Mouse (Mus musculus): ENCODE results near the gene Kiss1r. TPM values are rescaled to one million over a fixed set of nuclear protein-coding genes. Genes with fewer than 3 reads are reported as not detected.

The Kiss1r gene
- polyA plus RNA-seq, 1 experiment from 2014 or later: 0.35 TPM

- Histone ChIP-seq H3K36me3 (peaks cover 84% of the 10 kb centered on the region), H3K4me1 (peaks cover 10% of the 10 kb centered on the region), H3K9ac (no peak overlapping the region), H3K4me2 (no peak overlapping the region), H3K27ac (no peak overlapping the region), H3K9me3 (replicated peaks) (no peaks in the 10 kb centered on the region), H3K27me3 (replicated peaks) (no peaks in the 10 kb centered on the region), H3K4me3 (no peak overlapping the region)
- no peak for ATAC-seq
- WGBS (ENCODE audit: insufficient replicate concordance): 74% methylated on average over 2 of the region's 2 CpGs
Measured at GRCm38 (mm10) chr10:79900951-79901410, 15.8 kb upstream of the Kiss1r start.

GRCm38 (mm10) chr10:79906712-79907111 lies 10.1 kb upstream of the Kiss1r start:
- Histone ChIP-seq H3K4me3 (no peak overlapping the region), H3K9ac (no peak overlapping the region), H3K27me3 (replicated peaks) (no peaks in the 10 kb centered on the region), H3K27ac (no peak overlapping the region), H3K4me2 (no peak overlapping the region), H3K9me3 (replicated peaks) (no peaks in the 10 kb centered on the region), H3K4me1 (peaks cover 29% of the 10 kb centered on the region), H3K36me3 (peaks cover 66% of the 10 kb centered on the region)
- ATAC-seq: no peak
- WGBS (ENCODE audit: insufficient replicate concordance): 94% methylated on average over 9 of the region's 9 CpGs

DNA sequence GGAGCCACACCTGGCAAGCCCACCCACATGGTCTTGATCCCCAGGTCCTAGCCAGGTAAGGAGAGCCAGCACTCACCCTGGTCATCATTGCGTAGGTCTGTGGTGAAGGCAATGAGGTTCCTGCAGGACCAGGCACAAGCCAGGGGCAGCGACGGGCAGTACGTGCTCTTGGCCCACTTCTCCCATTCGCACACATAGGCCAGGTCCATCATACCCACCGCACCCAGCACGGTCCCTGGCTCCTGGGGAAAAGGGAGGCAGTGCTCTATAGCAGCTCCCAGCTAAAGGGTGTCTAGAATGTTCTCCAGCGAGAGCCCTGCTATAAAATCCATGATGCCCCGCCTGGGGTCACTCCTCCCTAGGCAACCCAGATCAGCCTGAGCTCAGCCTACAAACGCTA lies 9.4 kb upstream of the Kiss1r start:
- H3K9ac ChIP-seq: no peak overlapping the region
- H3K4me2 ChIP-seq: peak overlapping the region; percentile 72
- no peaks in the 10 kb centered on the region for H3K27me3 ChIP-seq (replicated peaks)
- peak overlapping the region; percentile 84; the same call in 1 of the 2 replicates for H3K4me3 ChIP-seq
- H3K9me3 ChIP-seq (replicated peaks): no peaks in the 10 kb centered on the region
- 87% methylated on average over 10 of the region's 10 CpGs for WGBS (ENCODE audit: insufficient replicate concordance)
- peaks cover 69% of the 10 kb centered on the region for H3K36me3 ChIP-seq
- no peak for ATAC-seq
- peaks cover 36% of the 10 kb centered on the region for H3K4me1 ChIP-seq
- no peak overlapping the region for H3K27ac ChIP-seq

DNA sequence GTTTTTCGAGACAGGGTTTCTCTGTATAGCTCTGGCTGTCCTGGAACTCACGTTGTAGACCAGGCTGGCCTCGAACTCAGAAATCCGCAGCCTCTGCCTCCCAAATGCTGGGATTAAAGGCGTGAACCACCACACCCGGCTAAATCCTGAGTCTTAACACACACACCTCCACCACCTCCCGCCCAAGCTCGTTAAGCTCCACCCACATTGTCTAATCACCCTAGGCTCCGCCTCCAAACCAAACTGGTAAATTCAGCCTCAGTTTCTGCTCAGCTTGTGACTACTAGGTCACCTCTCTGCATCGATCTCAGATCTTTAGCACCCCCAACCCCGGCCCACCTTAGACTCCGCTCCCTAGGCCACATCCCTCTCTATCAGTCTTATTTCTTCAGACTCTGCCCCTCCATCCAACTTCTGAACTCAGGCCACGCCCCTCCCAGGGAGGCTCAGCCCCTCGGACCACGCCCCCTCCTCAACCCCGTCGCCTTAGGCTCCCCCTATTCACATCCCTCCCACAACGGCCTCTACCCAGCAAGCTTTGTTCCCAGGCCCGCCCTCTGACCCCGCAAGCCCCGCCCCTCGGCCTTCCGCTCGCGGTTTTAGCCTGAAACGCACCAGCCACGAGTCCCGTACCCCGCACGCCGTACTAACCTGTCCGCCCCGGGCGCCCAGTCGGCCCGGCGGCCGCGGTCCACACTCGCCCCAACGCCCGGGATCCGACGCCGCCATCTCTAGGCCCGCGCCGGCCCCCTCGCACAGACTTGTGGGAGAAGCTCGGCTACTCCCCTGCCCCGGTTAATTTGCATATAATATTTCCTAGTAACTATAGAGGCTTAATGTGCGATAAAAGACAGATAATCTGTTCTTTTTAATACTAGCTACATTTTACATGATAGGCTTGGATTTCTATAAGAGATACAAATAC lies 8.3 kb upstream of the Kiss1r start, which contains the start of gene Med16:
TSS of gene Med16 (minus strand) at position 757 of the 925 bp plus-strand sequence.
- Histone ChIP-seq H3K27ac (peak within 1 kb of the TSS; percentile 98), H3K4me3 (peak within 1 kb of the TSS; percentile 84), H3K9me3 (replicated peaks) (no peaks in the 10 kb centered on the region), H3K4me2 (peak within 1 kb of the TSS; percentile 72), H3K9ac (peak within 1 kb of the TSS; percentile 91), H3K4me1 (peaks cover 46% of the 10 kb centered on the region), H3K36me3 (peaks cover 68% of the 10 kb centered on the region), H3K27me3 (replicated peaks) (no peaks in the 10 kb centered on the region)
- peak; percentile 91 for ATAC-seq
- 3% methylated on average over 51 of the region's 52 CpGs for WGBS (ENCODE audit: insufficient replicate concordance)

DNA sequence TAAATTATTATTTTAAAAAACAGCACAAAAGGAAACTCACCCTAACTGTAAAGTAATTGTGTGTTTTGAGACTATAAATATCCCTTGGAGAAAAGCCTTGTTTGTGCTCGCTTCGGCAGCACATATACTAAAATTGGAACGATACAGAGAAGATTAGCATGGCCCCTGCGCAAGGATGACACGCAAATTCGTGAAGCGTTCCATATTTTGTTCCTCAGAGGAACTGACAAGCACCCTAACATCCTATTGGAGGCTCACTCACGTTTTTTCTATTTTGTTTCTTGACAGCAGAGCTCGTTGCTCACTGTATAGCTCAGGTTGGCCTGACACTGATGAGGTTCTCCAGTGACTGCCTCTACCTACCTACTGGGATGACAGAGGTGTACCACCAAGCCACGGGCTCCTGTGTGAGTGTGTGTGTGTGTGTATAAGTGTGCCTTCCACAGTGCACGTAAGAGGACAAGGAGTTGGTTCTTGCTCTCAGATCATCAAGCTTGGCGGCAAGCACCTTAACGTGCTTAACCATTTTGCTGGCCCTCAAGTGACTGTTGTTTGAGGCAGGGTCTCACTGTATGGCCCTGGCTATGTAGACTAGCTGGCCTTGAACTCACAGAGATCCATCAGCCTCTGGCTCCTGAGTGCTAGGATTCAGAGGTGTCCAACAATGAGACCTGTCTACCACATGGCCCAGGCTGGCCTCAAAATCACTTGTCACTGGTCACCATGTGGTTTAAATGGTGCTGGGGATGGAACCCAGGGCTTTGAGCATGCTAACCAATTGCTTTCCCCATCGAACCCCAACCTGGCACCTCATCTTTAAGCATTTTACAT lies 7.5 kb upstream of the Kiss1r start:
- Histone ChIP-seq H3K9me3 (replicated peaks) (no peaks in the 10 kb centered on the region), H3K4me3 (peak overlapping the region; percentile 84), H3K36me3 (peaks cover 61% of the 10 kb centered on the region), H3K27ac (peak overlapping the region; percentile 86), H3K4me1 (peaks cover 55% of the 10 kb centered on the region), H3K27me3 (replicated peaks) (no peaks in the 10 kb centered on the region), H3K9ac (peak overlapping the region; percentile 51), H3K4me2 (peak overlapping the region; percentile 50)
- 24% methylated on average over 14 of the region's 14 CpGs for WGBS (ENCODE audit: insufficient replicate concordance)
- ATAC-seq: peak; percentile 66

- Histone ChIP-seq H3K36me3 (peaks cover 49% of the 10 kb centered on the region), H3K4me3 (no peak within 1 kb of the TSS), H3K27me3 (replicated peaks) (no peaks in the 10 kb centered on the region), H3K4me1 (peaks cover 67% of the 10 kb centered on the region), H3K9ac (peak within 1 kb of the TSS; percentile 51; the same call in 1 of the 2 replicates), H3K27ac (peak within 1 kb of the TSS; percentile 86), H3K9me3 (replicated peaks) (no peaks in the 10 kb centered on the region), H3K4me2 (peak within 1 kb of the TSS; percentile 50; the same call in 1 of the 2 replicates)
- 85% methylated on average over 4 of the region's 4 CpGs for WGBS (ENCODE audit: insufficient replicate concordance)
- no peak for ATAC-seq
Measured at GRCm38 (mm10) chr10:79910556-79910955, 6.2 kb upstream of the Kiss1r start, which contains the start of gene Gm26602. Gene Gm26602, plus strand, starts transcription at chr10:79910856.

DNA sequence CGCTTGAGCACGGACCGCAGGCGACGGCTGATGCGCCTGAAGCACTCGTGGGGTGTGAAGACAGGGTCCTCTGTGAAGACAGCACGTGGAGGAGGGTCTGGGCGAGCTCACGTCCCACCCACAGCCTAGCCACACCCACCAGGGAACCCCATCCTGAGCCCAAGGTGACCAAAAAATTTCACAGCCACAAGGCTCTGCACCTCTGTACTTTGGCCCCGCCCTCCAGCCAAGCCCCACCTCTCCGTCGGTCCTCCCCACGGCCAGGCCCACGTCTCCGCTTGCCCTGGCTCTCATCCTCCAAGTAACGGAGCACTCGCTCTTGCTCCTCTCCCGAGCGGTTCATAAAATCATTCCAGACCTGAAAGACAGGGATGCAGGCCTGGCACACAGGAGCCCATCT lies 4.4 kb upstream of the Kiss1r start:
- no peak overlapping the region for H3K27ac ChIP-seq
- H3K36me3 ChIP-seq: peaks cover 31% of the 10 kb centered on the region
- 80% methylated on average over 20 of the region's 20 CpGs for WGBS (ENCODE audit: insufficient replicate concordance)
- ATAC-seq: no peak
- H3K4me1 ChIP-seq: peaks cover 79% of the 10 kb centered on the region
- H3K4me3 ChIP-seq: no peak overlapping the region
- H3K4me2 ChIP-seq: no peak overlapping the region
- peaks cover 4% of the 10 kb centered on the region for H3K27me3 ChIP-seq (replicated peaks)
- H3K9me3 ChIP-seq (replicated peaks): no peaks in the 10 kb centered on the region
- peak overlapping the region; percentile 24; the same call in 1 of the 2 replicates for H3K9ac ChIP-seq

GRCm38 (mm10) chr10:79914131-79914947 lies 2.4 kb upstream of the Kiss1r start:
- ATAC-seq: peak; percentile 77
- H3K4me3 ChIP-seq: peak overlapping the region; percentile 81
- 23% methylated on average over 10 of the region's 11 CpGs for WGBS (ENCODE audit: insufficient replicate concordance)
- H3K36me3 ChIP-seq: peaks cover 31% of the 10 kb centered on the region
- peak overlapping the region; percentile 98 for H3K4me2 ChIP-seq
- no peaks in the 10 kb centered on the region for H3K9me3 ChIP-seq (replicated peaks)
- peak overlapping the region; percentile 93 for H3K9ac ChIP-seq
- H3K27me3 ChIP-seq (replicated peaks): peaks cover 23% of the 10 kb centered on the region
- H3K27ac ChIP-seq: peak overlapping the region; percentile 92
- peaks cover 83% of the 10 kb centered on the region for H3K4me1 ChIP-seq

DNA sequence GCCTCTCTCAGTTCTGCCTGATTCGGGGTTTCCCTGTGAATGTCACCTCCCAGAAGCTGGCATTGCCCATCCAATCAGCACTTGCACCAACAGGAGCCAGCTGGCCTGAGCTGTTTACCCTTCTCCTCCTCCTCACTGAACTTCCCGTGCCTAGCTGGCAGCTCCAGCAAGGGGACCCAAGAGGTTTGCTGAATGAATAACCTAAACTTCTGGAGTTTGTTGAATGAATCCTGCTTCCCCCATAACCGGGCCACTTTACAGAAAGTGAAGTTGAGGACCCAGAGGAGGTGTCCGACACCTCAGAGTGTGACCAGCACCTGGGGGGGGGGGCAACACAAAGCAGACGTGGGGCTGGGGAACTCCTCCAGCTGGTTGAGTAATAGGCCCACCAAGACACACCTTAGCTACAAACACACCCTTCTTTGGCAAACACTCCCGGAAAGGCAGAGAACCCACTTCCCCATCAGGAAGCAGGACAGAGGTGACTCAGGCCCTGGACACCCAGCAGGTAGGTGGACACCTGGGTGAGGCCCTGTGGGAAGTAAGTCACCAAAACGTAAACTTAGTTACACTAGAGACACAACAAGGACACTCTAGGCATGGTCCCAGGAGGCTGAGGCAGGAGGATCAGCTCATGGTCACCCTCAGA lies 1.7 kb upstream of the Kiss1r start:
- WGBS (ENCODE audit: insufficient replicate concordance): 40% methylated on average over 7 of the region's 7 CpGs
- H3K4me1 ChIP-seq: peaks cover 83% of the 10 kb centered on the region
- peaks cover 31% of the 10 kb centered on the region for H3K36me3 ChIP-seq
- H3K9ac ChIP-seq: peak overlapping the region; percentile 93
- peak overlapping the region; percentile 92 for H3K27ac ChIP-seq
- no peak for ATAC-seq
- no peaks in the 10 kb centered on the region for H3K9me3 ChIP-seq (replicated peaks)
- peak overlapping the region; percentile 81 for H3K4me3 ChIP-seq
- H3K27me3 ChIP-seq (replicated peaks): peaks cover 30% of the 10 kb centered on the region
- peak overlapping the region; percentile 98 for H3K4me2 ChIP-seq

GRCm38 (mm10) chr10:79916081-79916480 lies 690 bp upstream of the Kiss1r start:
- peak overlapping the region; percentile 81 for H3K4me3 ChIP-seq
- H3K9me3 ChIP-seq (replicated peaks): no peaks in the 10 kb centered on the region
- peak overlapping the region; percentile 92 for H3K27ac ChIP-seq
- ATAC-seq: no peak
- H3K4me1 ChIP-seq: peaks cover 93% of the 10 kb centered on the region
- peaks cover 40% of the 10 kb centered on the region for H3K27me3 ChIP-seq (replicated peaks)
- H3K4me2 ChIP-seq: peak overlapping the region; percentile 98
- peaks cover 23% of the 10 kb centered on the region for H3K36me3 ChIP-seq
- WGBS (ENCODE audit: insufficient replicate concordance): 12% methylated on average over 8 of the region's 8 CpGs
- H3K9ac ChIP-seq: peak overlapping the region; percentile 93
